Mouse (Mus musculus) kidney, postnatal 0 days (tissue): ENCODE measurements around the gene Sp2. TPM values are rescaled to one million over a fixed set of nuclear protein-coding genes. Genes with fewer than 3 reads are reported as not detected.
A peak's percentile ranks its signal among the peaks of the same experiment; 100 is the strongest.

Experiments used
- ATAC-seq: fragments of 200-750 bp; cut with Nextera tagmentation; replicated peaks from 2 replicates; pipeline ENCODE4 v1.8.0; 2017; ENCODE audit warnings: low read depth, moderate number of reproducible peaks, moderate TSS enrichment, moderate library complexity; ENCODE audit not compliant: low FRiP score
- DNase-seq: peaks from one replicate; pipeline ENCODE4 v3.0.0-alpha.2; 2016; ENCODE audit warnings: low spot score
- H3K27ac ChIP-seq: fragments of 300-500 bp; sonication (generic); 2 replicates; pipeline ENCODE4 v1.5.1; 2014; ENCODE audit warnings: mild to moderate bottlenecking
- H3K27me3 ChIP-seq: fragments of 300-500 bp; sonication (generic); 2 replicates; pipeline ENCODE4 v1.6.1; 2014; ENCODE audit warnings: low read length, mixed read lengths; ENCODE audit not compliant: insufficient read depth
- H3K36me3 ChIP-seq: fragments of 300-500 bp; sonication (generic); 2 replicates; pipeline ENCODE4 v1.6.1; 2014; ENCODE audit warnings: low read length, mixed read lengths; ENCODE audit not compliant: insufficient read depth
- H3K4me1 ChIP-seq: fragments of 300-500 bp; sonication (generic); replicated peaks from 2 replicates; pipeline ENCODE4 v1.6.1; 2014; ENCODE audit warnings: antibody characterized with exemption, low read length, mixed read lengths; ENCODE audit not compliant: insufficient read depth
- H3K4me2 ChIP-seq: fragments of 300-500 bp; sonication (generic); 2 replicates; pipeline ENCODE4 v1.6.1; 2014; ENCODE audit warnings: mild to moderate bottlenecking, low read length, moderate library complexity, mixed read lengths
- H3K4me3 ChIP-seq: fragments of 300-500 bp; sonication (generic); replicated peaks from 2 replicates; pipeline ENCODE4 v1.5.1; 2014; ENCODE audit warnings: low read depth, low read length
- H3K9ac ChIP-seq: fragments of 300-500 bp; sonication (generic); 2 replicates; pipeline ENCODE4 v1.6.1; 2014; ENCODE audit warnings: low read depth, low read length
- H3K9me3 ChIP-seq: fragments of 300-500 bp; sonication (generic); replicated peaks from 2 replicates; pipeline ENCODE4 v1.6.1; 2016; ENCODE audit warnings: low read length, inconsistent platforms, mixed read lengths
- CTCF ChIP-seq: IDR thresholded peaks from 2 replicates; pipeline ENCODE4 v1.5.1; 2016; ENCODE audit warnings: antibody characterized with exemption, low read depth, mild to moderate bottlenecking, moderate library complexity
- WGBS: fragments of 180-500 bp; shearing (Covaris S2); extraction: QIAGEN DNeasy Blood & Tissue Kit; methylation state at CpG from one replicate; pipeline ENCODE4 v1.1.7; 2014; 5-methylcytosine and 5-hydroxymethylcytosine counted together
- polyA plus RNA-seq: library from polyadenylated mRNA; unstranded; fragments of >200 nt; fragmentation: Nextera tagmentation; extraction: Ambion mirVana; gene quantifications from 2 replicates; pipeline ENCODE4 v1.2.1, GENCODE M21; 2015

Sp2 gene
- polyA plus RNA-seq, 1 experiment from 2014 or later, result 16.3 TPM

- Histone ChIP-seq H3K36me3 (no peaks in the 10 kb centered on the region), H3K9ac (no peak overlapping the region), H3K27ac (no peak overlapping the region), H3K27me3 (no peaks in the 10 kb centered on the region), H3K4me2 (no peak overlapping the region), H3K4me3 (no peak overlapping the region), H3K4me1 (0 out of 2 replicates have a peak, but pooled peaks cover 7% of the 10 kb centered on the region), H3K9me3 (no peaks in the 10 kb centered on the region)
- TF ChIP-seq CTCF, result no peak
- DNase-seq (no peak), ATAC-seq (no peak)
- WGBS, result 85% methylated on average over 12 of the region's 12 CpGs
Measured at GRCm38 (mm10) chr11:96925469-96926148, 57.1 kb downstream of the Sp2 start.

- DNase-seq (no peak), ATAC-seq (no peak)
- H3K36me3 ChIP-seq, result no peaks in the 10 kb centered on the region
- 0 out of 2 replicates have a peak, but pooled peaks cover 7% of the 10 kb centered on the region for H3K4me1 ChIP-seq
- no peak for TF ChIP-seq CTCF
- no peaks in the 10 kb centered on the region for H3K27me3 ChIP-seq
- WGBS, result 78% methylated on average over 11 of the region's 11 CpGs
- no peak overlapping the region for H3K27ac ChIP-seq
- H3K4me2 ChIP-seq, result no peak overlapping the region
- H3K4me3 ChIP-seq, result no peak overlapping the region
- no peak overlapping the region for H3K9ac ChIP-seq
- no peaks in the 10 kb centered on the region for H3K9me3 ChIP-seq
Measured at GRCm38 (mm10) chr11:96924861-96925260, 57.9 kb downstream of the Sp2 start.

- Histone ChIP-seq H3K9ac (no peak overlapping the region), H3K9me3 (no peaks in the 10 kb centered on the region), H3K27ac (no peak overlapping the region), H3K4me3 (no peak overlapping the region), H3K4me1 (no peaks in the 10 kb centered on the region; the same call in 1 of the 2 replicates), H3K36me3 (no peaks in the 10 kb centered on the region), H3K27me3 (no peaks in the 10 kb centered on the region), H3K4me2 (no peak overlapping the region)
- WGBS, result 56% methylated on average over 6 of the region's 6 CpGs
- DNase-seq (no peak), ATAC-seq (no peak)
- no peak for TF ChIP-seq CTCF
Measured at GRCm38 (mm10) chr11:96919003-96919402, 63.8 kb downstream of the Sp2 start.

GRCm38 (mm10) chr11:96917415-96917814, 65.3 kb downstream of the Sp2 start:
- TF ChIP-seq CTCF, result no peak
- DNase-seq, result no peak

GRCm38 (mm10) chr11:96916885-96917396, 65.8 kb downstream of the Sp2 start:
- Histone ChIP-seq H3K4me2 (peak overlapping the region; percentile 65), H3K4me1 (no peaks in the 10 kb centered on the region; the same call in 1 of the 2 replicates), H3K9ac (0 out of 2 replicates have a peak overlapping the region, but pooled peaks have one; percentile 27), H3K9me3 (no peaks in the 10 kb centered on the region), H3K27me3 (no peaks in the 10 kb centered on the region), H3K4me3 (peak overlapping the region; percentile 26), H3K36me3 (no peaks in the 10 kb centered on the region), H3K27ac (no peak overlapping the region)
- DNase-seq, result no peak
- 29% methylated on average over 12 of the region's 13 CpGs for WGBS
- ATAC-seq, result peak; percentile 2; the same call in 1 of the 2 replicates
- no peak for TF ChIP-seq CTCF

More at GRCm38 (mm10) chr11:96917415-96917814, 65.3 kb downstream of the Sp2 start:
- H3K9me3 ChIP-seq, result no peaks in the 10 kb centered on the region
- H3K27ac ChIP-seq, result no peak overlapping the region
- WGBS, result 86% methylated on average over 6 of the region's 6 CpGs
- H3K36me3 ChIP-seq, result no peaks in the 10 kb centered on the region
- H3K9ac ChIP-seq, result no peak overlapping the region
- H3K4me3 ChIP-seq, result no peak overlapping the region
- no peak overlapping the region for H3K4me2 ChIP-seq
- no peaks in the 10 kb centered on the region for H3K27me3 ChIP-seq
- no peaks in the 10 kb centered on the region; the same call in 1 of the 2 replicates for H3K4me1 ChIP-seq
- ATAC-seq, result no peak

GRCm38 (mm10) chr11:96916044-96916884, 66.5 kb downstream of the Sp2 start, which contains the start of gene Cdk5rap3:
Gene Cdk5rap3 (minus strand): TSS chr11:96916496.
- Histone ChIP-seq H3K27me3 (no peaks in the 10 kb centered on the region), H3K4me1 (no peaks in the 10 kb centered on the region; the same call in 1 of the 2 replicates), H3K9me3 (no peaks in the 10 kb centered on the region), H3K4me3 (peak within 1 kb of the TSS; percentile 54), H3K27ac (peak within 1 kb of the TSS; percentile 79), H3K9ac (peak within 1 kb of the TSS; percentile 66), H3K4me2 (peak within 1 kb of the TSS; percentile 65), H3K36me3 (0 out of 2 replicates have a peak, but pooled peaks cover 5% of the 10 kb centered on the region)
- DNase-seq, result peak; percentile 100
- peak; percentile 96 for TF ChIP-seq CTCF
- peak; percentile 95 for ATAC-seq
- WGBS, result under 1% methylated on average over 55 of the region's 55 CpGs
